Mouse (Mus musculus) G1E (cell line): Measurements from ENCODE around the gene Gm20806. TPM values are rescaled to one million over a fixed set of nuclear protein-coding genes. Genes with fewer than 3 reads are reported as not detected.
"Not testable (repeated sequence)": the region's sequence is repeated elsewhere in the genome, so short reads cannot be mapped to it uniquely, and the experiment has no call there.

Experiments used
- ATAC-seq: 2 replicates; pipeline ENCODE4 v1.8.0; 2016; ENCODE audit warnings: mild to moderate bottlenecking; ENCODE audit not compliant: insufficient number of reproducible peaks, poor library complexity, low FRiP score, severe bottlenecking; ENCODE audit errors: extremely low read depth
- DNase-seq: peaks from one replicate; pipeline ENCODE4 v3.0.0; 2012; ENCODE audit warnings: low spot score
- H3K27me3 ChIP-seq: 2 replicates; pipeline ENCODE4 v1.6.1; 2012; ENCODE audit warnings: mild to moderate bottlenecking, low read length, inconsistent platforms; ENCODE audit not compliant: insufficient read depth
- H3K36me3 ChIP-seq: replicated peaks from 2 replicates; pipeline ENCODE3; 2012; ENCODE audit warnings: mild to moderate bottlenecking, inconsistent platforms
- H3K4me1 ChIP-seq: 2 replicates; pipeline ENCODE4 v1.6.1; 2012; ENCODE audit warnings: low read depth, low read length, inconsistent platforms, mixed read lengths; ENCODE audit not compliant: insufficient read depth
- H3K4me3 ChIP-seq: 2 replicates; pipeline ENCODE4 v1.5.1; 2012; ENCODE audit warnings: low read depth, mild to moderate bottlenecking, inconsistent platforms, low read length, moderate library complexity, mixed read lengths
- H3K9me3 ChIP-seq: replicated peaks from 2 replicates; pipeline ENCODE4 v1.6.1; 2012; ENCODE audit warnings: inconsistent platforms
- polyA plus RNA-seq: library from polyadenylated mRNA; stranded (reverse); fragments of >175 nt; gene quantifications from 2 replicates; pipeline ENCODE4 v1.2.3, GENCODE M21; 2012
- total RNA-seq, 2 experiments: library from RNA; stranded (forward) in 1 of 2; stranded (reverse) in 1 of 2; fragments of 200-1000 nt in 1 of 2; fragments of >200 nt in 1 of 2; fragmentation: Nextera tagmentation in 1 of 2; gene quantifications; 2 replicates each; pipeline ENCODE4 v1.2.3; 2014 to 2017

Gm20806 gene
- total RNA-seq (2014; fragmentation: Nextera tagmentation): not detected in 2 replicates
- total RNA-seq (2017): not detected in 2 replicates
- not detected in 2 replicates for polyA plus RNA-seq

- not testable (repeated sequence) for H3K9me3 ChIP-seq, DNase-seq, ATAC-seq, H3K4me3 ChIP-seq, H3K27me3 ChIP-seq, H3K4me1 ChIP-seq, H3K36me3 ChIP-seq
Observed at GRCm38 (mm10) chrY:78837956-78838355, at the start of gene Gm20806. Gm20806 (minus strand) TSS chrY:78838056.
